Mouse (Mus musculus) kidney, adult 2 months (tissue): Measurements from ENCODE around the gene Duox1.

Experiments used
- CTCF ChIP-seq: fragments of 200-500 bp; conservative IDR thresholded peaks from 2 replicates; pipeline ENCODE4 v1.5.1; 2011; ENCODE audit warnings: low read depth, mild to moderate bottlenecking, control low read depth, low read length, moderate library complexity, mixed read lengths; ENCODE audit not compliant: insufficient read depth, insufficient read length
- POLR2A ChIP-seq: fragments of 200-500 bp; IDR thresholded peaks from one replicate; pipeline ENCODE4 v1.6.1; 2011; ENCODE audit warnings: low read depth, low read length, control low read depth

DNA sequence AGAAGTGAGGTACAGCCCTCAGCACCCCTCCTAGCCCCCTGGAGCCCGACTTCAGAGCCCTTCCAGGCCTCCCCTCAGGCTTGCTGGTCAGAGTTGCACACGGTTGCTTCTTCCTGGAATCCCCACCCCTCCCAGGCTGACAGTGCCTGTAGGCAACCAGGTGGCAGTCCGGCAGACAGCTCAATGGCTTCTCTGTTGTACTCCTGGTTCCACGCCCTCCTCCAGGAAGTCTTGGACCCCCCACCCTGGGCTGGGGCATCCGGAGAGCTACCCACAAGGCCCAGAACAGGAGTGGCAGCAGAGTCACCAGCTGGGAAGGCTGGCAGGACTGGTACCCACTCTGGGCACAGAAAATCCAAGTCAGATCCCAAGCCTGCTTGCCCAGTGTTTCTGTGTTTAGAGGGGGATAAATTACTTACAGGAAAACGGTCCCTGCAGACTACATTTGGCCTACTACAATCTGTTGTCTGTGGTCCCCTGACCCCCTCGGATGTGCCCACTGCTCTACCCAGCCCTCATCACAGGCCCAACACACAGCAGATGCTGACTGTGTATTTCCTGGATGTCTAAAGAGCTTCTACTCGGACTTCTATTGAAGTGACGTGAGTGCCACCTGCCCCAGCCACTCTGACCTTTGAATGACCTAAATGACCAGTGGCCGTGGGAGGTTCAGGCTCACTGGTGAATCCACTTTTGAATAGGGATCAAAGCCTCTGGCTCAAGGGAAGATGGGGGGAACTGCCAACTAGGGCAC, 46.6 kb downstream of the Duox1 start:
- TF ChIP-seq CTCF (no peak), POLR2A (no peak)
